Mouse (Mus musculus) G1E (cell line): ENCODE data around the gene Krtap5-1. TPM values are rescaled to one million over a fixed set of nuclear protein-coding genes. Genes with fewer than 3 reads are reported as not detected.
"Not testable (repeated sequence)": the region's sequence is repeated elsewhere in the genome, so short reads cannot be mapped to it uniquely, and the experiment has no call there.

Source experiments
- ATAC-seq: 2 replicates; pipeline ENCODE4 v1.8.0; 2016; ENCODE audit warnings: mild to moderate bottlenecking; ENCODE audit not compliant: insufficient number of reproducible peaks, poor library complexity, low FRiP score, severe bottlenecking; ENCODE audit errors: extremely low read depth
- DNase-seq: peaks from one replicate; pipeline ENCODE4 v3.0.0; 2012; ENCODE audit warnings: low spot score
- H3K27me3 ChIP-seq: 2 replicates; pipeline ENCODE4 v1.6.1; 2012; ENCODE audit warnings: mild to moderate bottlenecking, low read length, inconsistent platforms; ENCODE audit not compliant: insufficient read depth
- H3K36me3 ChIP-seq: replicated peaks from 2 replicates; pipeline ENCODE3; 2012; ENCODE audit warnings: mild to moderate bottlenecking, inconsistent platforms
- H3K4me1 ChIP-seq: 2 replicates; pipeline ENCODE4 v1.6.1; 2012; ENCODE audit warnings: low read depth, low read length, inconsistent platforms, mixed read lengths; ENCODE audit not compliant: insufficient read depth
- H3K4me3 ChIP-seq: 2 replicates; pipeline ENCODE4 v1.5.1; 2012; ENCODE audit warnings: low read depth, mild to moderate bottlenecking, inconsistent platforms, low read length, moderate library complexity, mixed read lengths
- H3K9me3 ChIP-seq: replicated peaks from 2 replicates; pipeline ENCODE4 v1.6.1; 2012; ENCODE audit warnings: inconsistent platforms
- CTCF ChIP-seq: IDR thresholded peaks from 2 replicates; pipeline ENCODE4 v1.5.1; 2012; ENCODE audit warnings: low read depth, low read length, inconsistent platforms, mixed read lengths
- GATA1 ChIP-seq: IDR thresholded peaks from 2 replicates; pipeline ENCODE4 v1.6.1; 2012; ENCODE audit warnings: borderline replicate concordance, low read length, inconsistent platforms, mixed read lengths
- GATA2 ChIP-seq: IDR thresholded peaks from 2 replicates; pipeline ENCODE4 v1.6.1; 2012; ENCODE audit warnings: low read depth, low read length, inconsistent platforms, borderline replicate concordance
- POLR2AphosphoS5 ChIP-seq: IDR thresholded peaks from 2 replicates; pipeline ENCODE4 v1.6.1; 2012; ENCODE audit warnings: low read depth, low read length, inconsistent platforms; ENCODE audit not compliant: insufficient replicate concordance
- TAL1 ChIP-seq: conservative IDR thresholded peaks from 2 replicates; pipeline ENCODE4 v1.6.1; 2012; ENCODE audit warnings: low read depth, low read length, inconsistent platforms, mixed read lengths
- polyA plus RNA-seq: library from polyadenylated mRNA; stranded (reverse); fragments of >175 nt; gene quantifications from 2 replicates; pipeline ENCODE4 v1.2.3, GENCODE M21; 2012
- total RNA-seq, 2 experiments: library from RNA; stranded (forward) in 1 of 2; stranded (reverse) in 1 of 2; fragments of 200-1000 nt in 1 of 2; fragments of >200 nt in 1 of 2; fragmentation: Nextera tagmentation in 1 of 2; gene quantifications; 2 replicates each; pipeline ENCODE4 v1.2.3; 2014 to 2017

The Krtap5-1 gene
- total and polyA plus RNA-seq, 3 experiments, result not detected

- ATAC-seq, result no peak
- Histone ChIP-seq H3K27me3 (peaks cover 2% of the 10 kb centered on the region; the same call in 1 of the 2 replicates), H3K36me3 (no peaks in the 10 kb centered on the region), H3K4me3 (no peak overlapping the region), H3K9me3 (no peaks in the 10 kb centered on the region), H3K4me1 (no peaks in the 10 kb centered on the region)
- DNase-seq, result no peak
- TF ChIP-seq POLR2AphosphoS5 (no peak), GATA1 (no peak), GATA2 (no peak), TAL1 (no peak), CTCF (no peak)
Observed at GRCm38 (mm10) chr7:142295418-142295817, 1.5 kb downstream of the Krtap5-1 start.

GRCm38 (mm10) chr7:142293851-142294250 is 3.1 kb downstream of the Krtap5-1 start:
- H3K9me3 ChIP-seq, H3K36me3 ChIP-seq, H3K4me3 ChIP-seq, H3K4me1 ChIP-seq, H3K27me3 ChIP-seq, ATAC-seq, DNase-seq: not testable (repeated sequence)
- peak; percentile 75 for TF ChIP-seq CTCF

GRCm38 (mm10) chr7:142285910-142286612 is 10.9 kb downstream of the Krtap5-1 start:
- DNase-seq, H3K4me1 ChIP-seq, ATAC-seq, H3K4me3 ChIP-seq, H3K36me3 ChIP-seq, H3K9me3 ChIP-seq: not testable (repeated sequence)
- peaks cover 30% of the 10 kb centered on the region for H3K27me3 ChIP-seq

- no peaks in the 10 kb centered on the region for H3K9me3 ChIP-seq
- DNase-seq (no peak), ATAC-seq (no peak)
- H3K27me3 ChIP-seq, result peaks cover 32% of the 10 kb centered on the region
- H3K36me3 ChIP-seq, result no peaks in the 10 kb centered on the region
- H3K4me1 ChIP-seq, result peaks cover 6% of the 10 kb centered on the region; the same call in 1 of the 2 replicates
- H3K4me3 ChIP-seq, result no peak overlapping the region
- TF ChIP-seq POLR2AphosphoS5 (no peak), GATA1 (no peak), CTCF (no peak), TAL1 (no peak), GATA2 (no peak)
Observed at GRCm38 (mm10) chr7:142285130-142285835, 11.6 kb downstream of the Krtap5-1 start.

- peak; percentile 25 for DNase-seq
- H3K9me3 ChIP-seq, result no peaks in the 10 kb centered on the region
- peaks cover 38% of the 10 kb centered on the region for H3K27me3 ChIP-seq
- ATAC-seq, result 0 out of 2 replicates have a peak, but pooled peaks have one; percentile 15
- no peak for TF ChIP-seq GATA2
- peak; percentile 20; the same call in 1 of the 2 replicates for TF ChIP-seq CTCF
- no peak for TF ChIP-seq TAL1
- H3K4me3 ChIP-seq, result peak overlapping the region; percentile 53; the same call in 1 of the 2 replicates
- H3K4me1 ChIP-seq, result peaks cover 6% of the 10 kb centered on the region; the same call in 1 of the 2 replicates
- H3K36me3 ChIP-seq, result no peaks in the 10 kb centered on the region
Observed at GRCm38 (mm10) chr7:142284615-142285080, 12.3 kb downstream of the Krtap5-1 start.

GRCm38 (mm10) chr7:142284023-142284591 is 12.8 kb downstream of the Krtap5-1 start:
- Histone ChIP-seq H3K4me1 (peaks cover 6% of the 10 kb centered on the region; the same call in 1 of the 2 replicates), H3K36me3 (no peaks in the 10 kb centered on the region), H3K4me3 (peak overlapping the region; percentile 53; the same call in 1 of the 2 replicates), H3K27me3 (peaks cover 38% of the 10 kb centered on the region), H3K9me3 (no peaks in the 10 kb centered on the region)
- DNase-seq (peak; percentile 11), ATAC-seq (peak; percentile 34)
- TF ChIP-seq CTCF, result no peak
- TF ChIP-seq TAL1, result no peak
- TF ChIP-seq GATA2, result no peak
- no peak for TF ChIP-seq GATA1
- no peak for TF ChIP-seq POLR2AphosphoS5

GRCm38 (mm10) chr7:142282847-142283246 is 14.1 kb downstream of the Krtap5-1 start:
- peaks cover 38% of the 10 kb centered on the region for H3K27me3 ChIP-seq
- not testable (repeated sequence) for H3K4me1 ChIP-seq, ATAC-seq, H3K9me3 ChIP-seq, H3K4me3 ChIP-seq, H3K36me3 ChIP-seq, DNase-seq

GRCm38 (mm10) chr7:142279291-142279690 is 17.6 kb downstream of the Krtap5-1 start:
- not testable (repeated sequence) for H3K4me3 ChIP-seq, DNase-seq, H3K9me3 ChIP-seq, ATAC-seq, H3K4me1 ChIP-seq, H3K36me3 ChIP-seq
- H3K27me3 ChIP-seq, result peaks cover 27% of the 10 kb centered on the region
